Mouse (Mus musculus): ENCODE measurements around the gene BC080695. TPM values are rescaled to one million over a fixed set of nuclear protein-coding genes. Genes with fewer than 3 reads are reported as not detected.
"Not testable (repeated sequence)": the region's sequence is repeated elsewhere in the genome, so short reads cannot be mapped to it uniquely, and the experiment has no call there.

The BC080695 gene
- total RNA-seq (2015; ENCODE audit: low replicate concordance) (not detected in 2 replicates), total RNA-seq (2017; ENCODE audit: low replicate concordance) (not detected in 2 replicates)

GRCm38 (mm10) chr4:143551400-143551799, at the start of gene BC080695, which contains the start of gene Gm13057:
BC080695 (plus strand) TSS chr4:143551700.
Gm13057 (plus strand) TSS chr4:143551709.
- not testable (repeated sequence) for ATAC-seq (replicated peaks; ENCODE audit: low FRiP score, poor library complexity, severe bottlenecking)

DNA sequence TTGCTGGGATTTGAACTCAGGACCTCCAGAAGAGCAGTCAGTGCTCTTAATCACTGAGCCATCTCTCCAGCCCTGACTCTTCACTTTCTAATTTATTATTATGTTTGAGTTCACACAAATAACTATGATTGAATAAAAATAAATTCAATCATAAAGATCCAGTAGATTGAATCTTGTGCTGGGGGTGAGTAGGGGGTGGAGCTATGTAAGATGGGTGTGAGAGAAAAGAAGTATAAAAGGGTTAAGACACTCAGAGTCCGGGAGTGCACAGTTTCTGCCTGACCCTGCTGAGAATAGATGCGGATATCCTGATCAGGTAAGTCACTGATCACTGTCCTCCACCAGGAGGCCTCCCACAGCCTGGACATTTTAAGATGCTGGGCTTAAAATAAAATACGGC, 40.5 kb upstream of the BC080695 start, which contains the start of gene Gm13043:
Gm13043 (plus strand) TSS at position 301 of the 400 bp plus-strand sequence.
- ATAC-seq (replicated peaks; ENCODE audit: low FRiP score, poor library complexity, severe bottlenecking) = no peak

DNA sequence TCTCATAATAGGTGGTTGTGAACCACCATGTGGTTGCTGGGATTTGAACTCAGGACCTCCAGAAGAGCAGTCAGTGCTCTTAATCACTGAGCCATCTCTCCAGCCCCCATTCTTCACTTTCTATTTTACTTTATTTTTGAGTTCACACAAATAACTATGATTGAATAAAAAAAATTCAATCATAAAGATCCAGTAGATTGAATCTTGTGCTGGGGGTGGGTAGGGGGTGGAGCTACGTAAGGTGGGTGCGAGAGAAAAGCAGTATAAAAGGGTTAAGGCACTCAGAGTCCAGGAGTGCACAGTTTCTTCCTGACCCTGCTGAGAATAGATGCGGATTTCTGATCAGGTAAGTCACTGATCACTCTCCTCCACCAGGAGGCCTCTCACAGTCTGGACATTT, 15.8 kb upstream of the BC080695 start, which contains the start of gene Gm13040:
Gm13040 (plus strand) TSS at position 301 of the 400 bp plus-strand sequence.
- not testable (repeated sequence) for ATAC-seq (replicated peaks; ENCODE audit: low FRiP score, poor library complexity, severe bottlenecking)

- peak; percentile 73; the same call in 1 of the 2 replicates for ATAC-seq (replicated peaks; ENCODE audit: low FRiP score, poor library complexity, severe bottlenecking)
These were observed 60.4 kb downstream of the BC080695 start for GRCm38 (mm10) chr4:143611927-143612326.

DNA sequence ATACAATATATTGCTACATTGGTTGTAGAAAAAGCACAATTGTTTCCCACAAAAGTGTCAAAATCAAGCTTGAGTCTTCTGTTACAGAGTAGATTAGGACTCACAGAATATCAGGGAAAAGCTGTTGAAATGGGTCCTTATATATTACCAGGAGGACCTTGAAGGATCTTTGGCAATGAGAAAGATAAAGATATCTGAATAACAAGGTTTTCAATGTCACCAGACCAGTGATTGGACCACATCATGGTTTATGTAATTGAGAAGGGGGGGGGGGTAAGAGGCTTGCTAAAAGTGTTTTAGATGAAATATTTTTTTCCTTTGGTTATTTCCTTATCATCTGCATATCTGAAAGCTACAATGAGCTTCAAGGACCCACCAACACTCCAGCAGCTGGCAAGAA, 63.2 kb downstream of the BC080695 start, which contains the start of gene Gm13083:
Gm13083 (plus strand) TSS at position 301 of the 400 bp plus-strand sequence.
- ATAC-seq (replicated peaks; ENCODE audit: low FRiP score, poor library complexity, severe bottlenecking) = not testable (repeated sequence)

- ATAC-seq (replicated peaks; ENCODE audit: low FRiP score, poor library complexity, severe bottlenecking) = not testable (repeated sequence)
These were observed 66.6 kb downstream of the BC080695 start for GRCm38 (mm10) chr4:143618101-143618500.

Other genes starting within 250 kb of the BC080695 start
- not detected in 2 replicates for gene Lrrc38, start 201.9 kb upstream of the BC080695 start, total RNA-seq (2015; ENCODE audit: low replicate concordance)
- gene Lrrc38, start 201.9 kb upstream of the BC080695 start, total RNA-seq (2017; ENCODE audit: low replicate concordance) = not detected in 2 replicates
- not detected in 2 replicates for gene Pramel1, start 157.3 kb upstream of the BC080695 start, total RNA-seq (2015; ENCODE audit: low replicate concordance)
- gene Pramel1, start 157.3 kb upstream of the BC080695 start, total RNA-seq (2017; ENCODE audit: low replicate concordance) = not detected in 2 replicates
- gene Pramef8, start 139.3 kb upstream of the BC080695 start, total RNA-seq (2015; ENCODE audit: low replicate concordance) = 2.5 and 4.4 TPM in 2 replicates
- gene Pramef8, start 139.3 kb upstream of the BC080695 start, total RNA-seq (2017; ENCODE audit: low replicate concordance) = 4.3 and 4.9 TPM in 2 replicates
- not detected in 2 replicates for gene Oog4, start 101.4 kb upstream of the BC080695 start, total RNA-seq (2015; ENCODE audit: low replicate concordance)
- gene Oog4, start 101.4 kb upstream of the BC080695 start, total RNA-seq (2017; ENCODE audit: low replicate concordance) = not detected in 2 replicates
- not detected in 2 replicates for gene Gm13043, start 40.4 kb upstream of the BC080695 start, total RNA-seq (2015; ENCODE audit: low replicate concordance)
- gene Gm13043, start 40.4 kb upstream of the BC080695 start, total RNA-seq (2017; ENCODE audit: low replicate concordance) = not detected in 2 replicates
- gene Gm13040, start 15.7 kb upstream of the BC080695 start, total RNA-seq (2015; ENCODE audit: low replicate concordance) = not detected in 2 replicates
- gene Gm13040, start 15.7 kb upstream of the BC080695 start, total RNA-seq (2017; ENCODE audit: low replicate concordance) = not detected in 2 replicates
- not detected in 2 replicates for gene Gm13057, start within 50 bp of the BC080695 start, total RNA-seq (2015; ENCODE audit: low replicate concordance)
- not detected in 2 replicates for gene Gm13057, start within 50 bp of the BC080695 start, total RNA-seq (2017; ENCODE audit: low replicate concordance)
- not detected in 2 replicates for gene Gm13083, start 63.3 kb downstream of the BC080695 start, total RNA-seq (2015; ENCODE audit: low replicate concordance)
- not detected in 2 replicates for gene Gm13083, start 63.3 kb downstream of the BC080695 start, total RNA-seq (2017; ENCODE audit: low replicate concordance)
- gene Gm13088, start 105.5 kb downstream of the BC080695 start, total RNA-seq (2015; ENCODE audit: low replicate concordance) = not detected in 2 replicates
- not detected in 2 replicates for gene Gm13088, start 105.5 kb downstream of the BC080695 start, total RNA-seq (2017; ENCODE audit: low replicate concordance)
- not detected in 2 replicates for gene Gm13089, start 151.0 kb downstream of the BC080695 start, total RNA-seq (2015; ENCODE audit: low replicate concordance)
- not detected in 2 replicates for gene Gm13089, start 151.0 kb downstream of the BC080695 start, total RNA-seq (2017; ENCODE audit: low replicate concordance)
- not detected in 2 replicates for gene Gm13078, start 167.8 kb downstream of the BC080695 start, total RNA-seq (2015; ENCODE audit: low replicate concordance)
- not detected in 2 replicates for gene Gm13078, start 167.8 kb downstream of the BC080695 start, total RNA-seq (2017; ENCODE audit: low replicate concordance)
- not detected in 2 replicates for gene Gm13023, start 237.7 kb downstream of the BC080695 start, total RNA-seq (2015; ENCODE audit: low replicate concordance)
- not detected in 2 replicates for gene Gm13023, start 237.7 kb downstream of the BC080695 start, total RNA-seq (2017; ENCODE audit: low replicate concordance)

Measured in erythroblast, adult 5-6 weeks (primary cell).